Mouse (Mus musculus): ENCODE results near the gene Astn1. TPM values are rescaled to one million over a fixed set of nuclear protein-coding genes. Genes with fewer than 3 reads are reported as not detected.

Gene Astn1
- total RNA-seq (2017): not detected in 2 replicates

DNA sequence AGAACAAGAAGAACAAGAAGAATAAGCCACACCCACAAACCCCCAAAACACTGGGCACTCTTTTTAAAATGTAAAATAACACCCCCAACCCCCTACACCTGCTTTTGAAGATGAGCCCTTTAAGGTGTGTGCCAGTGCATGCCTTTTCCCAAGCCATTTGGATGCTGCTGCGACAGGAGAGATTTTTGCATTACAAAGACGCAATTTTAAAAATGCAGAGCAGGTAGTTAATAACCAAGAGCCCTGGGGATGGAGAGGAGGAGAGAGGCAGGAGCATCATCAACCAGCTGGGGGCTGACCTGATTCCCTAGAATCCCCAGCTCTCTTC lies at the start of gene Astn1:
TSS of gene Astn1 (plus strand) at position 310 of the 328 bp plus-strand sequence.
- no peak for ATAC-seq (replicated peaks in 1 of 2; ENCODE audit: insufficient read depth in 1 of 2, low FRiP score in 2 of 2, low TSS enrichment in 1 of 2, low read depth in 1 of 2, poor library complexity in 2 of 2, severe bottlenecking in 2 of 2)

DNA sequence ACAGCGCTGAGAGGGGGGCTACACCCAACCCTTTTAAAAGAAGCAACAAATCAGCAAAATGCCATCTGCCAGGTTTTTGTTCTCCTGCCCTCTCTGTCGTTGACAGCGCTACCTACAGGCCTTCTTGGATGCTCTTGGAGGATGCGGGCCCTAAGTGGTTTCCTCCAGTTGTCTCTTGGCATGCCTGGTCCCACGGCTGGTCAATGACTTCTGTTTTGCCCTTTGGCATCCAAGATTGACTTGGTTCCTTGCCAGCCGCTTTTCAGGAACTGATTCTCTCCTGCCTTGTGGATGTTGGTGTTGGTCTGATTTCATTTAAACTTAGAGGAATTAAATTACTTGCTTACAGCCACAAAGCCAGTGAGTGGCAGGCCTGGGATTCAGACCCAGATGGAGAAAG lies 38.7 kb upstream of the Astn1 start:
- ATAC-seq (replicated peaks in 1 of 2; ENCODE audit: insufficient read depth in 1 of 2, low FRiP score in 2 of 2, low TSS enrichment in 1 of 2, low read depth in 1 of 2, poor library complexity in 2 of 2, severe bottlenecking in 2 of 2): no peak

DNA sequence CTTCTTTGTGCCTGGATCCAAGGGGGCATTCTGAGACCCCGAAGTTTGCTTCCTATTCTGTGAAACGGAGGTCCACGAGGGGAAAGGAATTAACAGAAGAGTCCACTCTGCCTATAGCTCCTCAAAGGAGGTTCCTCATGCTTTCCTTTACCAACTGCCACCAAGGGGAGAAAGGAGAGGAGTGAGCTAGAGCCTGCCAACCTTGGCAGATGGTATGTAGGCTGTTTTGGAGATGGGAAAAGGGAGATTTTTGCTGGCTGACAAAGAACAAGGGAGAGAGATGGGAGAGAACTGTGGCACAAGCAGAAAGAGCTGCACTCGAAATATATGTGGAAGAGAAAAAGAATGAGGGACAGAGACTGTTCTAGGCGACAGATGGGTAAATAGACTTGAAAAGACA lies 33.9 kb upstream of the Astn1 start:
- ATAC-seq (replicated peaks in 1 of 2; ENCODE audit: insufficient read depth in 1 of 2, low FRiP score in 2 of 2, low TSS enrichment in 1 of 2, low read depth in 1 of 2, poor library complexity in 2 of 2, severe bottlenecking in 2 of 2): no peak

DNA sequence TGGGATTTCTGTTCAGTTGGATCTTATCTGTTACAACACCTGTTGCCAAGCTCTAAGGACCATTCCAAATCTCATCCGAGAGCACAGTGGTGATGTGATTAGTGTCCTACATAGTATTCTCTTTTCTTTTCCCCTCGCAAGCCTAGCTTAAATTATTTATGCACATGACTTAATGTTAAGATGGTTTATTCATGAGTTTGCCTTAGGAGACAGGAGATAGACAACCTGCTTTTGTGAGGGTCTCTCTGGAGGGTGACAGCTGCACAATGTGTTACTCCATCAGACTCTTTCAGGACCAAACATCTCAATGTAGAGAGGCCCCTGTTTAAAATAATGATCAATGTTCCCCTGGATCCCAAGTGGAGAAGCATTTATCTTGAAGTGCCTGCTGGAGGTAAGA lies 33.2 kb upstream of the Astn1 start:
- ATAC-seq (replicated peaks in 1 of 2; ENCODE audit: insufficient read depth in 1 of 2, low FRiP score in 2 of 2, low TSS enrichment in 1 of 2, low read depth in 1 of 2, poor library complexity in 2 of 2, severe bottlenecking in 2 of 2): no peak

DNA sequence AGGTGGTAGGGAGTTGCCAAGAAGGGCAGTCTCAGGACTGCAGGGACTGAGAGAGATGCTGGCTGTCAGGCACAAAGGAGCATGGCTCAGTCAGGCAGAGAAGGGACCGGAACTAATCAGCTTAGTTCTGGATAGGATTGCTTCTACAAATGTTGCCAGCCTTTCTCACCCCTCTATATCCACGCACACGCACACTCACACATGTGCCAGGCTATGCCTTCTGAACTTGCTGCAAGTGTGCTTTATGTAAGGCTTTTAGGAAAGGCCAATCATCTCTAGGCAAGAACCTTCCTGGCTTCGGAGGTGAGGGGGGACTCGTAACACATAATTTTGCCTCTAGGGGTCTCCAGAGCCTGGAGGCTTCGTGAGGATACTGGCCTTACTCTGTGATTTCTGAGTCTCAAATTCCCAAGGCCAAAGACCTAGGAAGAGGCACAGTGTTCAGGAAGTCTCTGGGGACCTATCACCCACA lies 18.8 kb upstream of the Astn1 start:
- ATAC-seq (replicated peaks in 1 of 2; ENCODE audit: insufficient read depth in 1 of 2, low FRiP score in 2 of 2, low TSS enrichment in 1 of 2, low read depth in 1 of 2, poor library complexity in 2 of 2, severe bottlenecking in 2 of 2): no peak

DNA sequence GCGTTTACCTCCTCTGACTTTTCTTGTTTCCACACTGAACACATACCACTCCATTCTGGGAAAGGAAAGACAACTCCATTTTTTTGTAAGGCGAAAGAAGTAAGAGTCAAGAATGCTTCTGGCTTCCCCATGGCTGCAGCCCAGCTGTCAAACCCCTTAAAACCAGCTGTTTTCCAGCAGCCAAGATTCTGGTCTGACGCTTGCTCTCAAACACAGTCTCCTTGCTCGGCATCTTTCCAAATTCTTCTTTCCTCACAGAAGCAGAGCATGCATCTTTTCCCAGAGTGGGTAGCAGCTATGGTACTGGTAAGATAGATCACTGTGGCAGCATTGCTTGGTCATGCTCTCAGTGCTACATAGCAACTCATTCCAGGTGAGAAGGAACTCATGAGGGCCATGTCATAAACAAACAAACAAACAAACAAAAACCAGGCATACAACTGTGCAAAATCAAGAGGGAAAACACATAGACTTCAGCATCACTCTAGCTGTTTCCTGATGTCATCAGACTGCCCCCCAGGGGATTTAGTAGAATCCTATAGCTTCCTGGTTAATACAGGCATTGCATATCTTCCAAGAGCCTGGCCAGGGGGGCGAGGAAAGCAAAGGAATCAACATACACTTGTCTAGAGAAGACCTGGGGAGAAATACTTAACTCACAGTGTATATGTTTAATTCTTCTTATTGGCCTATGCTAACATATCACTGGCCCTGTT lies 8.3 kb upstream of the Astn1 start:
- no peak for ATAC-seq (replicated peaks in 1 of 2; ENCODE audit: insufficient read depth in 1 of 2, low FRiP score in 2 of 2, low TSS enrichment in 1 of 2, low read depth in 1 of 2, poor library complexity in 2 of 2, severe bottlenecking in 2 of 2)

DNA sequence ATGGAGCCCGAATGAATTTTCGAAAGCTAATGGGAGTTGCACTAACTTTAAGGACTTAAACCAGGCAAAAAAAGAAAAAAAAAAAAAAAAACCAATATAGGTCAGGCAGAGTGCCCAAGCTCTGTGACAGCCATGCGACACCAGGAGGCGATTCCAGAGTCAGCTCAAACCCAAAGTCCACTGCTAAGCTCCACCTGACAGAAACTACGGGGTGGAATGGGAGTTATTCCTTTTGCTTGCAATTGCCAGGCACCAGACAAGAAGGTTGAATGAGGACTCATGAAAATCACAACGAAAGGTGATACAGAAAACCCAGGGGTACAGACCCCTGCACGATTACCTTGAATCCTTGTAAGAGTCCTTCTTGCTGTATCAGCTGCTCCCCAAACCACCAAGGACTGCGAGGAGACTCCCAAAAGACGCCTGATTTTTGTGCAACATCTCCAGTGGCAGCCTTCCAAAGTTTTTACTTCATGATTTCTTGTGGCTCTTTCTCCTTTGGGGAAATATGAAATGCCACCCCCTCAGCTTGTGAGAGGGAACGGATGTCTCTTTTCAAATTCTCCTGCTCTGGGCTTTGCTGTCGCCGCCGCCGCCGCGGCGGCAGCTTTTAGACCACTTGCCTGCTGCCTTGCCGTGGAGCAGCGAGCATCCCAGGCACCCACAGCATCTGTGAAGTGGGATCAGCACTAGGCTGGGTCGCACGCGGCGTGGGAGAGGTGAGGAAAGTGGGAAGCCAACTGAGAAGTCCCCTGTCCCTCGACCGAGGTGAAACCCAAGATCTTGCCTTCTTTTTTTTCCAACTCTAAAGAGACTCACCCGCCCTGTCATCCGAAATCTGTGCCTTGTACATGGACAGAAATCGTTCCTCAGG lies 6.7 kb upstream of the Astn1 start:
- no peak for ATAC-seq (replicated peaks in 1 of 2; ENCODE audit: insufficient read depth in 1 of 2, low FRiP score in 2 of 2, low TSS enrichment in 1 of 2, low read depth in 1 of 2, poor library complexity in 2 of 2, severe bottlenecking in 2 of 2)

DNA sequence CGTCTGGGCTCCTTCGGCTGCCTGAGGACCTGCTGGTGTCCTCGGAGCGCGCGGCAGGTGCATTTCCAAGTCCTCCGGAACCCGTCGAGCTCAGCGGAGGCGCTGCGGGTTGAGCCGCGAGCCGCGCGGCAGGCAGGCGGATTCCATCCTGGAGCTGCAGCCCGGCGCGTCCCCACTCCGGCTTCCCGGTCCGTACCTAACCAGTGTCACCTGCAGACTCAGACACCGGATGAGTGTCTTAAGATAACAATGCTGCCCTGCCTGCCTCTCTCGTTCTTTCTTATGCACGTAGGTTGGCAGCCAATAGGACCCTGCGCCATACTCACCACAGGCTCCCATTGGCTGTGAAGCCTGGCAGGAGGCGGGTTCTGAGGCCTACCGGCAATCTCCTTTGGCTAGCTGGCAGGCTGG lies 6.0 kb upstream of the Astn1 start, which contains the start of gene Brinp2:
TSS of gene Brinp2 (minus strand) at position 276 of the 411 bp plus-strand sequence.
- peak; percentile 95 to 96 for ATAC-seq (replicated peaks in 1 of 2; ENCODE audit: insufficient read depth in 1 of 2, low FRiP score in 2 of 2, low TSS enrichment in 1 of 2, low read depth in 1 of 2, poor library complexity in 2 of 2, severe bottlenecking in 2 of 2)

DNA sequence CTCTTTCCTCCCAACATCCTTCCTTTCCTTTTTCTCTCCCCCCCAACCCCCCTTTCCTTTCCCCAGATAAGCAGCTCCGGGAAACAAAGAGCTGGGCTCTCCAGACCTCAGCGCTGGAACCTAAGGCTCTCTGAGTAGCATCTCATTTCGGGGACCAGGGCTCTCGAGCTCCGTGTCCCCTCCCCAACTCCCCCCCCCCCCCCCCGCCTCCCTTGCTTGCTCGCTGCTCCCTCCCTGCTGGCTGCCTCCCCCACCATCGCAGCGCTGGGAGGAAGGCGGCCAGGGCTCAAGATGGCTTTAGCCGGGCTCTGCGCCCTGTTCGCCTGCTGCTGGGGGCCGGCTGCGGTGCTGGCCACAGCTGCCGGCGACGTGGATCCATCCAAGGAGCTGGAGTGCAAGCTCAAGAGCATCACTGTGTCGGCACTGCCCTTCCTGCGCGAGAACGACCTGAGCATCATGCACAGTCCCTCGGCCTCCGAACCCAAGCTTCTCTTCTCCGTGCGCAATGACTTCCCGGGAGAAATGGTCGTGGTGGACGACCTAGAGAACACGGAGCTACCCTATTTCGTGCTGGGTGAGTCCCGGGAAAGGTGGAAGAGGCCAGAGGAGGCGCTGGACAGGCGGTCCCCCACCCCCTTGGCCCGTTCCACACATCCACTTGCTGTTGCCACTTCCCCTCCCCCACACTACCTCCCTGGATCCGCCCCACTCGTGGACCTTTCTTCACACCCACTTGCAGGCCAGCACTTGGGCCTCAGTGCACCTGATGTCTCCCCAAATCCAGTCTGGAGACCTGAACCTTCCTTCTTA lies 424 bp downstream of the Astn1 start:
- ATAC-seq (replicated peaks in 1 of 2; ENCODE audit: insufficient read depth in 1 of 2, low FRiP score in 2 of 2, low TSS enrichment in 1 of 2, low read depth in 1 of 2, poor library complexity in 2 of 2, severe bottlenecking in 2 of 2): no peak

DNA sequence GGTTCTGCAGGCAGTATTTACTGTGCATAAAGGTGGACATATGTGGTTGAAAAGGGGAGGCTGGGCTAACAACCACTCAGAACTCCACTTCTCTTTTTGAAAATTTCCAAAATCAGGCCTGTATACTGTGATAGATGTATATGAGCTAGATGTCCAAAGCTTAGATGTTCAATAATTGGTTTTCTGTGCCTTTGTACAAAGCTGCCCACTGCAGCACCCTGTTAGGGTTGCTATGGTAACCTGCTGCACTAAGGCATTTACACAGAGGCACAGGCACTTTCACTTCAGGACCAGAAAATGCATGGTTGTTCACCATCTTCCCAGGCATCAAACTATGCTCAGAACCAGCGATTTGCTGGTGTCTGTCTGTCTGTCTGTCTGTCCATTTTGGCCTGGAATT lies 2.4 kb downstream of the Astn1 start:
- ATAC-seq (replicated peaks in 1 of 2; ENCODE audit: insufficient read depth in 1 of 2, low FRiP score in 2 of 2, low TSS enrichment in 1 of 2, low read depth in 1 of 2, poor library complexity in 2 of 2, severe bottlenecking in 2 of 2): no peak

DNA sequence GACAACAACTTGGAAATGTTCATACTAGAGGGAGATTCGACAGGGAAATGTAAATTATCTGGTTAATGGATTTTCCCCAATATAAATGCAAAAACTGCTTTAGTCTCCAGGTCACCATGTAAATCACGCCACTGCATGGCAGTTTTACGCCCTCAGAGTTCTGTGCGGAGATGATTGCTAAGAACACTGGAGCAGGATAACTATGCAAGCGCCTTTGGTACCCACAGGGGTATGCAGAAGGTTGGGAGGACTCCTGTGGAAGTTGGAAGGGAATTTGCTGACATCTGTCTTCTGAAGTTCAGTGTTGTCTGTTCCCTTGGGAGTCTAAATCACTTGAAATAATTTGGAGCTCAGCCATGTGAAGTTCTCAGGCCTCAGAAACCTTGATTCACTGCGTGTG lies 20.2 kb downstream of the Astn1 start:
- no peak for ATAC-seq (replicated peaks in 1 of 2; ENCODE audit: insufficient read depth in 1 of 2, low FRiP score in 2 of 2, low TSS enrichment in 1 of 2, low read depth in 1 of 2, poor library complexity in 2 of 2, severe bottlenecking in 2 of 2)

DNA sequence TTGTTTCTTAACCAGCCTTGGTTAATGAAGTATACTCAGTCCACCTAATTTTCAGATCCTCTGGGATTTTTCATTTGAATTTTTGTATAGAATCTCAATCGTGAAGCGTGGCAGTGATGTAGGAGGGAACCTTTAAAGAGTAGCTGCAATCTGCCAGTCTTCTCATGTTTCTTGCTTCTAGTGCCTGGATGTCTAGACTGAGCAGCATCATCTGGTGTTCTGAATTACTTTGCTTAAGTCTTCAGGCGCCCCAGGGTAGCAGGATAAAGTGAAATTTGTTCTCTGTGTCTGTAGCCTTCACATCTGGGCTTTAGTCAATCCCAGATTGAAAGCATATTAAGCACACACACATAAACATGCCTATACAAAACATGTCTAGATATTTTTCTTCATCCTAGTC lies 21.1 kb downstream of the Astn1 start:
- no peak for ATAC-seq (replicated peaks in 1 of 2; ENCODE audit: insufficient read depth in 1 of 2, low FRiP score in 2 of 2, low TSS enrichment in 1 of 2, low read depth in 1 of 2, poor library complexity in 2 of 2, severe bottlenecking in 2 of 2)

DNA sequence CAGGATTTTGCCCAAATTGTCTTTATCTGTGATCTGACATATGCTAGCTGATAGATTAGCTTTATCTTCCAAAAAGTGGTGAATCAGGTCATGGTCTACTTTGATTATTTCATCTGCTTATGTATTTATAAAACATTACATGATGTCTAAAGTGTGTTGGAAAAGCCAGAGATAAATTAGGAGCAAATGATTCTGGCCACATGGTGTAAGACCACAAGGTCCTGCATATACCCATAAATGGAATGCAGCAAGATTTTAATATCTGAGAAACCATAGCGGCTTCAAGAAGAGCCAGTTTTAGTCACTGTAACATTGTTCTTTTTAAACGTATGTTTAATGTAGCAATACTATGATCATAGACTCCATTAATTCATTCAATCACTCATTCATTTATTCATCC lies 23.2 kb downstream of the Astn1 start:
- no peak for ATAC-seq (replicated peaks in 1 of 2; ENCODE audit: insufficient read depth in 1 of 2, low FRiP score in 2 of 2, low TSS enrichment in 1 of 2, low read depth in 1 of 2, poor library complexity in 2 of 2, severe bottlenecking in 2 of 2)

DNA sequence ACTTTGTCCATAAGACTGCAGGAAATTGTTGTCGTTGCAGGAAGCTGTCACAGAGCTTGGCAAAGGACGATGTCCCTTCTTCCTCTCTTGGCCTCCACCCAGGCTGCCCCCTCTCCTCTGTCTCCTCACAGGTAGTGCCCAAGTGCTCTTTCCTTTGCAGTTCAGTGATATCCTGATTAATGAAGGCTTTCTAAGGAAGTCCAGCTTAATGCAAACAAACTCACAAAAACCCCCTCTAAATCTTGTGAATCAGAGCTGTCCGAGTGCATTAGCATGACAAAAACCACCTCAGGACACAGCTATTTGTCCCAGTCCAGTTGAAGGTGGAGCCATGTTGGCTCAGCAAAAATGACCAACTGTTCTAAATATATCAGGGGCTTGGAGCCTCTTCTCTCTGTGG lies 24.7 kb downstream of the Astn1 start:
- no peak for ATAC-seq (replicated peaks in 1 of 2; ENCODE audit: insufficient read depth in 1 of 2, low FRiP score in 2 of 2, low TSS enrichment in 1 of 2, low read depth in 1 of 2, poor library complexity in 2 of 2, severe bottlenecking in 2 of 2)

DNA sequence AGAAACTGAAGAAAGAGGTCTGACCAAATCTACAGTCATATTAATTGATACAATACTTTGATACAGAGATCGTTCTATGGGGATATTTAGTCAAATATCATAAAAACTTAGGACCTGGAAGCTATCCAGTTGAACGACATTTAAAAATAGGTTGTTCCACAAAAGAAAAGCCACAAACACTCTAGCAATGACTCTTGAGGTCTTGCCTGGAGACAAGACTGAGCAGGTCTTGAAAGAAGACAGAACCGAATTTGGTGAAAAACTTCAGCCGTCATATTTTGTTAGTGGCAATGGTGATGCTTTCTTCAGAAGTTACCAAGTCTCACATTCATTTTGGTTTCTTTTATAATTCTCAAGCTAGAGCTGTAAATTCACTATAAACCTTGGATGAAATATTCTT lies 26.9 kb downstream of the Astn1 start:
- no peak for ATAC-seq (replicated peaks in 1 of 2; ENCODE audit: insufficient read depth in 1 of 2, low FRiP score in 2 of 2, low TSS enrichment in 1 of 2, low read depth in 1 of 2, poor library complexity in 2 of 2, severe bottlenecking in 2 of 2)

DNA sequence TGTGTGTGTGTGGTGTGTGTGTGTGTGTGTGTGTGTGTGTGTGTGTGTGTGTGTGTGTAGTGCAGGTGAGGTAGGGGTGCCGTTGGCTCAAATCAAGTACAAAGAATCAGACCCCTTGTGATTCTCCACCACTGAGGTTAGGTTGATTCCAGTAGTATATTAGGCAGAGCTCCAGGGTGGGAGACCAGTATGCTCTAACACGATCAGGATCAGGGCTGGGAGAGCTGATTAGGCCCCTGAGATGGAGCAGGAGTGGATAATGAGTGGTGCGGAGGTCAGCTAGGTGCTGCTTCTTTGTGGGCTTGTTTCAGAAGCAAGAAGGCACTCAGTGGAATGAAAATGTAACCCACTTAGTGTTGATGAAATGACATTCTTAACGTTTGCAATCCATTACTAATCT lies 28.6 kb downstream of the Astn1 start:
- ATAC-seq (replicated peaks in 1 of 2; ENCODE audit: insufficient read depth in 1 of 2, low FRiP score in 2 of 2, low TSS enrichment in 1 of 2, low read depth in 1 of 2, poor library complexity in 2 of 2, severe bottlenecking in 2 of 2): no peak

DNA sequence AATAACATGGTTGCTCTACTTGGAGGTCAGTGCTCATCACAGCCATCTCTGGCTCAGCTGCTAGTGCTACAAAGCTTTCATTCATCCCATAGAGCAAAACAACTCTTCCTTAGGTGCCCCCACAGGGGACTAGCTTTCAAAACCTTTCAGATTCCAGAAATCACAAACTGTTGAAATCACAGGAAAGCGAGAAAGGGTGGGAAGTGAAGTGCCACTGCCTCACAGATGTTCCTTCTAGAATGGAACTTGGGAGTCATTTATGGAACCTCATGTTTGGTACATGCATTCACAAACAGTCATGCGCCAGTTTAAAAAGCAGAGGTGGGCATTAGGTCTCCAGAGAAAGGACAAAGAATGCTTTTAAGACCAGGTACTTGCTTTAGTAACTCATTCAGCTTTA lies 35.0 kb downstream of the Astn1 start:
- ATAC-seq (replicated peaks in 1 of 2; ENCODE audit: insufficient read depth in 1 of 2, low FRiP score in 2 of 2, low TSS enrichment in 1 of 2, low read depth in 1 of 2, poor library complexity in 2 of 2, severe bottlenecking in 2 of 2): no peak

DNA sequence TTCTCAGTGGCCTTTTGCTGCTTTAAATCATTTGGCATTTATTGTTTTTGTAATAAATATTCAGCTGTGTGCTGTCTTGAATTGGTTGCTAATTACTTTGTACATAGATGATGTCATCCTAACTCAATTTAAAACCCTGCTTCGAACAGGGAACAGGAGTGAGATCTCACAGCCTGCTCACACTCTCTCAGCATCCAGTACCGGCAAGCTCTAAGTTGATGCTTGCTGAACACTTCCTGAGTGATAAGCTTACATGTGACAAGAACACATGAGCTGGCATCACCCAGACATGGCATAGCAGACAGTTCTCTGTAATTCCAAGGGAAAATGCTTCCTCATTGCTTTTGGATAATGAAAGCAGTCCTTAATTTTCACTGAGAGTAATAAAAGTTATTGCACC lies 38.8 kb downstream of the Astn1 start:
- no peak for ATAC-seq (replicated peaks in 1 of 2; ENCODE audit: insufficient read depth in 1 of 2, low FRiP score in 2 of 2, low TSS enrichment in 1 of 2, low read depth in 1 of 2, poor library complexity in 2 of 2, severe bottlenecking in 2 of 2)
